ENCODE assay signal across 9 mouse cellular contexts in the genomic region with DNA sequence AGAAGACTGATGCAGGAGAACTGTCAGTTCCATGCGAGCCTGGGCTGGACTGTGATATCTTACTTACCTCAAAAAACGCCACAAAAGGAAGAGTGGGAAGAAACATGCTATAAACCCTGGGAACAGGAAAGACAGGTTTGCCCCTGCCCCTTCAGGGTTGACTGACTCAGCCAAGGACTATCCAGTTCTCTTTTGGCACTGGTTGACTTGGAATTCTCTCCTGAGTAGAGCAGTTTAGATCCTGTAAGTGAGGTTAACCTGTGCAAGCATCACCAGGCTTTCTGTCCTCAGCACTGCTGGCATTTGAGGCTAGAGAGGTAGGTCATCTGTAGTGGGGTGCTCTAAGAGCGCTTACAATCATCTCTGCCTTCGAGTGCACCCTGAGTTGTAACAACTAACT.
"Had no signal": no experiment of that assay in that cellular context is flagged by ENCODE, and none has a peak within 500 bp of the region (broad histone marks: within the 10 kb centered on the region; RNA-seq: fewer than 3 reads in every experiment).

No protein-coding gene starts in this region.

- H3K9ac ChIP-seq: limb, embryonic 13.5 days; liver, embryonic 14.5 days; midbrain, embryonic 12.5 days; stomach, embryonic 15.5 days had no signal

- H3K4me3 ChIP-seq: limb, embryonic 13.5 days; midbrain, embryonic 12.5 days; stomach, embryonic 15.5 days had no signal

- H3K4me2 ChIP-seq: limb, embryonic 13.5 days; midbrain, embryonic 12.5 days; stomach, embryonic 15.5 days had no signal

- H3K9me3 ChIP-seq: limb, embryonic 13.5 days; midbrain, embryonic 12.5 days; stomach, embryonic 15.5 days had no signal

- DNase-seq: left cerebral cortex, postnatal 4 days; lung, postnatal 10 days; right cerebral cortex, postnatal 14 days; thymus, adult 2 months; thymus, postnatal 25 days had no signal

- H3K27ac ChIP-seq: limb, embryonic 13.5 days; liver, embryonic 14.5 days; midbrain, embryonic 12.5 days; stomach, embryonic 15.5 days had no signal

- H3K36me3 ChIP-seq: limb, embryonic 13.5 days; midbrain, embryonic 12.5 days; stomach, embryonic 15.5 days had no signal

- H3K27me3 ChIP-seq: limb, embryonic 13.5 days; midbrain, embryonic 12.5 days; stomach, embryonic 15.5 days had no signal

- H3K4me1 ChIP-seq: limb, embryonic 13.5 days; midbrain, embryonic 12.5 days; stomach, embryonic 15.5 days had no signal
